Mouse (Mus musculus): ENCODE results near the gene Zmiz1. TPM values are rescaled to one million over a fixed set of nuclear protein-coding genes. Genes with fewer than 3 reads are reported as not detected.

The Zmiz1 gene
- polyA plus RNA-seq, 1 experiment from 2014 or later = 57.0 TPM

DNA sequence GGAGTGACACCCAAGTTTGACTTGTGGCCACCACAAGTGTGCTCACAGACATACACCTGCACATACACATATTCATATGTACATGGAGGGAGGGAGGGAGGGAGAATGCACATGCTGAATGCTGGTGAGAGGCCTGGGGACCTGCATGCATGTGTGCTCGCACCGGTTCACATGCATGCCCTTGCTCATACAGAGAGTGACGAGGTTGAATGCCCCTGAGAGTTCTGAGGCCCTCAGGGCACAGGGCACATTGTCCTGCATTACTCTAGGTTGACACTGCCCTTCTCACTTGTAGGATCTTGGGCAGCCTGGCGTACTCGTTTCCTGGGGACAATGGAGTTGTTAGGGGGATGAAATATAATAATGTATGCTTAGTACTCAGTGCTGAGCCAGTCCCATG, 23.4 kb downstream of the Zmiz1 start:
- H3K4me1 ChIP-seq (replicated peaks; ENCODE audit: control insufficient read depth, insufficient read depth, low read length) = peaks cover 32% of the 10 kb centered on the region
- no peak for ATAC-seq (ENCODE audit: low FRiP score)
- 74% methylated on average over 5 of the region's 5 CpGs for WGBS

DNA sequence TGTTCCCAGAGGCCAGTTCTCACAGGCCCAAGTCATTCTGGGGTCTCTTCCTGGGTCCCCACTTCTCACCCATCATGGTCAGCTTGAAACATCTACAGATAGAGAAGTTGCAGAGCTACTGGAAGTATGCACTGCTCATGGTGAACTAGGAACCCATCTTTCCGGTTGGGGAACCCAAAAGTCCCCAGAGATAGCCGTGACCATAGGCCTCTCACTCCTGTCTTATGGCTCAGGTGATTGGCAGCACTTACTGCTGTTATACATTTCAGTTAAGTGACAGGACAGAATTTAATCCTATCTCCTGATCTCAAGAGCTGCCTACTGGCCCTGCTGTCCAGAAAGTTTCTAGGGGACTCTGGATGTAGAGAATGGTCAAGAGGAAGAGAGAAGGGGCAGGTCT, 24.3 kb downstream of the Zmiz1 start:
- Histone ChIP-seq H3K9me3 (ENCODE audit: control insufficient read depth, low read length) (no peaks in the 10 kb centered on the region), H3K27ac (ENCODE audit: low read depth, low read length) (no peak overlapping the region), H3K9ac (ENCODE audit: low read depth, low read length) (no peak overlapping the region), H3K36me3 (ENCODE audit: control insufficient read depth, insufficient read depth, low read length) (no peaks in the 10 kb centered on the region), H3K4me2 (replicated peaks; ENCODE audit: low read depth, low read length) (no peak overlapping the region), H3K4me3 (ENCODE audit: low read depth, low read length) (no peak overlapping the region), H3K4me1 (replicated peaks; ENCODE audit: control insufficient read depth, insufficient read depth, low read length) (peaks cover 27% of the 10 kb centered on the region), H3K27me3 (ENCODE audit: control insufficient read depth, insufficient read depth, low read length) (no peaks in the 10 kb centered on the region)
- ATAC-seq (ENCODE audit: low FRiP score) (no peak), DNase-seq (ENCODE audit: low spot score) (no peak)
- 83% methylated on average over 2 of the region's 2 CpGs for WGBS

More for the DNA sequence above, 23.4 kb downstream of the Zmiz1 start:
- no peak overlapping the region for H3K9ac ChIP-seq (ENCODE audit: low read depth, low read length)
- H3K36me3 ChIP-seq (ENCODE audit: control insufficient read depth, insufficient read depth, low read length) = no peaks in the 10 kb centered on the region
- no peak for DNase-seq (ENCODE audit: low spot score)
- H3K27me3 ChIP-seq (ENCODE audit: control insufficient read depth, insufficient read depth, low read length) = no peaks in the 10 kb centered on the region
- H3K9me3 ChIP-seq (ENCODE audit: control insufficient read depth, low read length) = no peaks in the 10 kb centered on the region
- no peak overlapping the region for H3K27ac ChIP-seq (ENCODE audit: low read depth, low read length)
- H3K4me2 ChIP-seq (replicated peaks; ENCODE audit: low read depth, low read length) = no peak overlapping the region
- H3K4me3 ChIP-seq (ENCODE audit: low read depth, low read length) = no peak overlapping the region

DNA sequence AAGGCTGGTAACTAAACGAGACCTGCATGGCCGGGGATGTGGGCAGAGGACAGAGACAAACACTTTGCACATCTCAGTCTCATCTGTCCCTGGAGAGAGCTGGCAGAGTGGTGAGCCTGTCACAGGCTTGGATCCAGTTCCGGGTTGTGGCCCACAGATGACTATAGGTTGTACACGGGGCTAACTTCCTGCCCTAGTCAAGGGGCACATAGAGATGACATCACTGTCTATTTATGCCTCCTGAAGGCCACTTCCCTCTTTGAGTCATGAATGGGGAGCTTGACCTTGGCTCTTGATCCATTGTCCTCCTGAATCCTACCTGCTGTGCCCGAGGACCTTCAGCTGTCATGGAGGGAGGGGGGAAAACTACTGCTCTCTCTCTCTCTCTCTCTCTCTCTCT, 25.1 kb downstream of the Zmiz1 start:
- Histone ChIP-seq H3K36me3 (ENCODE audit: control insufficient read depth, insufficient read depth, low read length) (no peaks in the 10 kb centered on the region), H3K4me2 (replicated peaks; ENCODE audit: low read depth, low read length) (no peak overlapping the region), H3K4me3 (ENCODE audit: low read depth, low read length) (no peak overlapping the region), H3K27ac (ENCODE audit: low read depth, low read length) (no peak overlapping the region), H3K9ac (ENCODE audit: low read depth, low read length) (no peak overlapping the region), H3K4me1 (replicated peaks; ENCODE audit: control insufficient read depth, insufficient read depth, low read length) (peaks cover 24% of the 10 kb centered on the region), H3K27me3 (ENCODE audit: control insufficient read depth, insufficient read depth, low read length) (no peaks in the 10 kb centered on the region), H3K9me3 (ENCODE audit: control insufficient read depth, low read length) (no peaks in the 10 kb centered on the region)
- DNase-seq (ENCODE audit: low spot score) = no peak
- WGBS = 40% methylated on average over 5 of the region's 5 CpGs
- no peak for ATAC-seq (ENCODE audit: low FRiP score)

DNA sequence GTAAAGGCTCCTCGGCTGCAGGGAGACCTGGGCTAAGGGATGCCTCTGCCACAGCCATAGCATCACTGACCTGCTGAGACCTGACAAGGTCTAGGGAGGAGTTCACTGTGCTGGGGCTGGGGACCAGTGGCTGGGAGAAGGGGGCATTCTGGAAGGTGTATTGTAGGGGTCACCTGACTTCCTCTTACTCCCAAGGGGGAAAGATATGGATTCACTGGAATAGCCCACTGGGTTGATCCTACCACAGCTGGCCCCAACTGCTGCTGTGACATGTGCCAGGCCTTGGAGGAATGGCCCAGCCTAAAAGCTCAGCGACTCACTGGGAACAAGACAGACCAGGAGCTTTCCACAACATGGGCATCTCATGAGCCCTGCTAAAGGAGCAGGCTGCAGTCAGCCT, 27.2 kb downstream of the Zmiz1 start:
- no peak for DNase-seq (ENCODE audit: low spot score)
- Histone ChIP-seq H3K4me1 (replicated peaks; ENCODE audit: control insufficient read depth, insufficient read depth, low read length) (peaks cover 18% of the 10 kb centered on the region), H3K9ac (ENCODE audit: low read depth, low read length) (no peak overlapping the region)

DNA sequence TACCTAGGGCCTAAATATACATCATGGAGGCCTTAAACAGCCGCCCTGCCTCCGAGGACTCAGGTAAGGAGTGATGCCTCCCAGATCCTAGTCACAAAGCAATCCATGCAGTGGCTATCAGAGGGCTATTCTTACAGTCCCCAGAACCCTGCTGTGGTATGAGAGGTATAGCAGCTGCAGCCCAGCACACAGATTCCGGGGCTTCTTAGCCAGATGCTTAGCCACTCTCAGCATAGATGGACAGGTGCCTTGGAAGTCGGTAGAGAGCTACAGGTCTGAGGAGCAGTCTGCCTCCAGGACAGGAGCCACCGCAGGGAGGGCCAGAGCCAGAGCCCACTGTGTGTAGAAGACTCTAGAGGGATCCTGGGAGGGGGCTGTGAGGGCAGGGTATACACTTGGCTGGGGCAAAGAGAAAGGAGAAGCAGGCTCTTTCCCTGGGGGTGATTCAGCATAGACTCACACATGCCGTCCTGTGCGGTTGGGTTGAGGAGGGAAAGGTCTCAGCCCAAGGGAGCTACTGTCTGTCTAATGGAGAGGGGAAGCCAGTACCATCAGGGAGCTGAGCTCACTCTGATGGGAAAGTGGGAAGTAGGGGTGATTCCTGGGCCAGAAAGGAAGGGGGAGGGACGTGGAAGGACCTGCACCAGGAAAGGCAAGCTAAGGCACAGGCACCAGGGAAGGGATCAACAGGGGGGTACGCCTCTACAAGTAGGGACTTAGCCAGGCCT, 27.9 kb downstream of the Zmiz1 start:
- H3K27me3 ChIP-seq (ENCODE audit: control insufficient read depth, insufficient read depth, low read length) = no peaks in the 10 kb centered on the region
- DNase-seq (ENCODE audit: low spot score) (no peak), ATAC-seq (ENCODE audit: low FRiP score) (no peak)
- no peak overlapping the region for H3K9ac ChIP-seq (ENCODE audit: low read depth, low read length)
- H3K27ac ChIP-seq (ENCODE audit: low read depth, low read length) = no peak overlapping the region
- no peaks in the 10 kb centered on the region for H3K36me3 ChIP-seq (ENCODE audit: control insufficient read depth, insufficient read depth, low read length)
- H3K4me1 ChIP-seq (replicated peaks; ENCODE audit: control insufficient read depth, insufficient read depth, low read length) = peaks cover 18% of the 10 kb centered on the region
- H3K4me3 ChIP-seq (ENCODE audit: low read depth, low read length) = no peak overlapping the region
- H3K9me3 ChIP-seq (ENCODE audit: control insufficient read depth, low read length) = no peaks in the 10 kb centered on the region
- H3K4me2 ChIP-seq (replicated peaks; ENCODE audit: low read depth, low read length) = no peak overlapping the region
- 86% methylated on average over 9 of the region's 9 CpGs for WGBS

More for the DNA sequence above, 27.2 kb downstream of the Zmiz1 start:
- H3K9me3 ChIP-seq (ENCODE audit: control insufficient read depth, low read length) = no peaks in the 10 kb centered on the region
- H3K27me3 ChIP-seq (ENCODE audit: control insufficient read depth, insufficient read depth, low read length) = no peaks in the 10 kb centered on the region
- no peaks in the 10 kb centered on the region for H3K36me3 ChIP-seq (ENCODE audit: control insufficient read depth, insufficient read depth, low read length)
- H3K27ac ChIP-seq (ENCODE audit: low read depth, low read length) = no peak overlapping the region
- H3K4me2 ChIP-seq (replicated peaks; ENCODE audit: low read depth, low read length) = no peak overlapping the region
- ATAC-seq (ENCODE audit: low FRiP score) = no peak
- no peak overlapping the region for H3K4me3 ChIP-seq (ENCODE audit: low read depth, low read length)
- 88% methylated on average over 2 of the region's 2 CpGs for WGBS

DNA sequence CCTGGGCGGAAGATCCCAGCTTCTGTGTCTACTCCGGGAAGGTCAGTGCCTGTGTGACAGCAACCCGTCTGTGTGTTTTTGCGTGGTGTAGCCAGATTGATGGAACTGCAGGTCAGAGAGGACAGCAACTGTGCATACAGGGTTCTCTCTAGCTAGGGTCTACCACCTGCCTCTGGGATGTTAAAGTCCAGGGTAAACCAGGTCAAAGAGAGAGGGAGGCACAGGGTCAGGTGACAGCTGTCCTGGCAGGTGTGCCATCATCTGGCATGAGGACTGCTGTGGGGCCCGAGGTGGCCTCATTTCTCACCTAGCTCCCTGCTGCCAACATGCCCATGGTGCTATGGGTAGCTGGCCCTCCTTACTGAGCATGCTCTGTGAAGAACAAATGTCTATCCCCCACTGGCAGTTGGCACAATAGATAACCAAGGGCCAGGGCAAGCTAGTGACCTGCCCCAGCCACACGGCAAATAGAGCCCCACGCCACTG, 28.5 kb downstream of the Zmiz1 start:
- H3K27me3 ChIP-seq (ENCODE audit: control insufficient read depth, insufficient read depth, low read length) = no peaks in the 10 kb centered on the region
- H3K4me2 ChIP-seq (replicated peaks; ENCODE audit: low read depth, low read length) = no peak overlapping the region
- H3K4me1 ChIP-seq (replicated peaks; ENCODE audit: control insufficient read depth, insufficient read depth, low read length) = peaks cover 19% of the 10 kb centered on the region
- no peaks in the 10 kb centered on the region for H3K36me3 ChIP-seq (ENCODE audit: control insufficient read depth, insufficient read depth, low read length)
- H3K9ac ChIP-seq (ENCODE audit: low read depth, low read length) = no peak overlapping the region
- H3K4me3 ChIP-seq (ENCODE audit: low read depth, low read length) = no peak overlapping the region
- 86% methylated on average over 7 of the region's 7 CpGs for WGBS
- no peak for ATAC-seq (ENCODE audit: low FRiP score)
- no peak overlapping the region for H3K27ac ChIP-seq (ENCODE audit: low read depth, low read length)
- no peaks in the 10 kb centered on the region for H3K9me3 ChIP-seq (ENCODE audit: control insufficient read depth, low read length)
- no peak for DNase-seq (ENCODE audit: low spot score)

DNA sequence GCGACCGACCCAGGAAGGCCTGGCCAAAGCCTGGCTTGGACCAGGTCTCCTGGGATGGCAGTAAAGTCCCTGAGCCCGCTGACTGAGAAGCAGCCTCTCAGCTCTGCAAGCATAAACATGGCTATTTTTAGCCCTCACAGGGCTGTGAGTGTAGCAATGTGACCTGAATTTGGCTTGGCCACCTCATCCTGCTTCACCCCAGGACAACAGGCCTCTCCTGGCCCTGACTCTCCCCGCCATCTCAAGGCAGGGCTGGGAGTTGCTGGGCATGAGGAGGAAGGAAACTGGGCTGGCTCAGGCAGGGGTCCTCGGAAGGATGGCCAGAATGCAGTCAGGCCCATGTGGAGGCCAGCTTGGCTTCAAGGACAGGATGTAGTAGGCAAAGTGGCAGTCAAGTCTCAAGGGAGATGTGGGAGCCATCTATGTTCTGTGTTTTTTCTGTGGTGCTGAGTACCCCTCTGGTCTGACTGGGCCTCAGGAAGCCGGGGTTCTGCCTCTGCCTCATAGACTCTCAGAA, 29.2 kb downstream of the Zmiz1 start:
- Histone ChIP-seq H3K4me2 (replicated peaks; ENCODE audit: low read depth, low read length) (no peak overlapping the region), H3K4me1 (replicated peaks; ENCODE audit: control insufficient read depth, insufficient read depth, low read length) (peaks cover 25% of the 10 kb centered on the region), H3K9me3 (ENCODE audit: control insufficient read depth, low read length) (no peaks in the 10 kb centered on the region), H3K36me3 (ENCODE audit: control insufficient read depth, insufficient read depth, low read length) (no peaks in the 10 kb centered on the region), H3K27me3 (ENCODE audit: control insufficient read depth, insufficient read depth, low read length) (no peaks in the 10 kb centered on the region), H3K4me3 (ENCODE audit: low read depth, low read length) (no peak overlapping the region), H3K9ac (ENCODE audit: low read depth, low read length) (no peak overlapping the region), H3K27ac (ENCODE audit: low read depth, low read length) (no peak overlapping the region)
- DNase-seq (ENCODE audit: low spot score) = no peak
- WGBS = 79% methylated on average over 6 of the region's 6 CpGs
- ATAC-seq (ENCODE audit: low FRiP score) = no peak

DNA sequence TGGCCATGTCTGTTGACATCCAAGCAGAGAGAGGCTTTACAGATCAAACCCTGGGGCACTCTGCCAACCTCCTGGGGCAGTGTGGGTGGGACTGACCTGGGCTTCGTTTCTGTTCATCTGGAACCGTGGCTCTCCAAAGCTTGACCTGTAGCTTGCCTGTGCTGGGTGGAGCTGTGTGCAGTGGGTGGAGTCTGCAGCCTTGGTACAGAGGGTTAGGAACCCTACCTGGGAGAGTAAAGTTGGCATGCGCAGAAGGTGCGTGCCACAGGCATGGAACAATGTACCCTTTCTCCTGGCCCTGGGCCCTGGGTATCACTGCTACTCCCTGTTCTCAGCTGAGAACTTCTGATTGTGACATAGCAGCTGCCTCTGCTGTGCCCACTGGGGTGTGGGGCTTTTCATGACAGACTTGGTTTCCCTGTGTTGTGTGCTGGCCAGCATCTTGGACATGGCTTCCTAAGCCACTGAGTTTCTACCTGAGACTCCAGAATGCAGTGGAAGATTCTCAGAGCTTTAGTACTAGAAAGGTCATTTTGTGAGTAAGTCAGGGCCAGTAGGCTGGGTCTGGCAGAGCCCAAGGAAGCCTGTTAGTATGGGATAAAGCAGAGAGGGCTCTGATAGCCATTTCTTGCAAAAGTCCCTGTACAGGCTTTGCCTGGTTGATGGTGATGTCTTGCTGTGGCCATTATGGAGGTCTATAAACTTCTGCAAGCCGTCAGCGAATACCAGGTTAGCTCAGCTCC, 30.5 kb downstream of the Zmiz1 start:
- H3K4me2 ChIP-seq (replicated peaks; ENCODE audit: low read depth, low read length) = no peak overlapping the region
- DNase-seq (ENCODE audit: low spot score) = no peak
- H3K4me1 ChIP-seq (replicated peaks; ENCODE audit: control insufficient read depth, insufficient read depth, low read length) = peaks cover 20% of the 10 kb centered on the region
- H3K9me3 ChIP-seq (ENCODE audit: control insufficient read depth, low read length) = no peaks in the 10 kb centered on the region
- H3K27me3 ChIP-seq (ENCODE audit: control insufficient read depth, insufficient read depth, low read length) = no peaks in the 10 kb centered on the region
- no peak overlapping the region for H3K27ac ChIP-seq (ENCODE audit: low read depth, low read length)
- H3K36me3 ChIP-seq (ENCODE audit: control insufficient read depth, insufficient read depth, low read length) = no peaks in the 10 kb centered on the region
- no peak overlapping the region for H3K4me3 ChIP-seq (ENCODE audit: low read depth, low read length)
- H3K9ac ChIP-seq (ENCODE audit: low read depth, low read length) = no peak overlapping the region
- no peak for ATAC-seq (ENCODE audit: low FRiP score)
- 87% methylated on average over 6 of the region's 6 CpGs for WGBS

Measured in hindbrain, embryonic 11.5 days (tissue).